Mouse (Mus musculus): ENCODE measurements at regions not wholly inside any gene's neighbourhood (a gene's known extent, or its start where the extent isn't known, plus 50 kb on each side); places are given as distances from the start of the nearest gene placed in this dataset.
A peak's percentile ranks its signal among the peaks of the same experiment; 100 is the strongest.

- Histone ChIP-seq H3K36me3 (replicated peaks; ENCODE audit: insufficient read depth, low read length) (no peaks in the 10 kb centered on the region), H3K9ac (replicated peaks) (no peak overlapping the region), H3K27me3 (ENCODE audit: insufficient read depth, low read length) (no peaks in the 10 kb centered on the region), H3K27ac (ENCODE audit: low read depth) (no peak overlapping the region), H3K4me3 (ENCODE audit: low read depth, low read length) (no peak overlapping the region), H3K9me3 (ENCODE audit: low read length) (no peaks in the 10 kb centered on the region), H3K4me2 (ENCODE audit: low read depth, low read length) (no peak overlapping the region), H3K4me1 (ENCODE audit: insufficient read depth) (no peaks in the 10 kb centered on the region)
- TF ChIP-seq CTCF (IDR thresholded peaks at IDR 0.05; ENCODE audit: low read depth) (no peak), EP300 (IDR thresholded peaks at IDR 0.05; ENCODE audit: low read depth) (no peak)
- ATAC-seq (no peak), DNase-seq (no peak)
- WGBS (ENCODE audit: insufficient replicate concordance): 63% methylated on average over 8 of the region's 8 CpGs
Observed at GRCm38 (mm10) chr6:98746976-98747375, 404.4 kb upstream of the Gm765 start.

- no peak overlapping the region for H3K4me3 ChIP-seq (ENCODE audit: low read depth, low read length)
- TF ChIP-seq CTCF (IDR thresholded peaks at IDR 0.05; ENCODE audit: low read depth) (no peak), EP300 (IDR thresholded peaks at IDR 0.05; ENCODE audit: low read depth) (no peak)
- H3K4me2 ChIP-seq (ENCODE audit: low read depth, low read length): no peak overlapping the region
- WGBS (ENCODE audit: insufficient replicate concordance): 78% methylated on average over 2 of the region's 2 CpGs
- no peak overlapping the region for H3K27ac ChIP-seq (ENCODE audit: low read depth)
- ATAC-seq (no peak), DNase-seq (no peak)
- H3K36me3 ChIP-seq (replicated peaks; ENCODE audit: insufficient read depth, low read length): no peaks in the 10 kb centered on the region
- no peak overlapping the region for H3K9ac ChIP-seq (replicated peaks)
- no peaks in the 10 kb centered on the region for H3K9me3 ChIP-seq (ENCODE audit: low read length)
- H3K27me3 ChIP-seq (ENCODE audit: insufficient read depth, low read length): no peaks in the 10 kb centered on the region
- H3K4me1 ChIP-seq (ENCODE audit: insufficient read depth): no peaks in the 10 kb centered on the region
Observed at GRCm38 (mm10) chr6:98740447-98740846, 397.9 kb upstream of the Gm765 start.

- H3K4me3 ChIP-seq (ENCODE audit: low read depth, low read length): no peak overlapping the region
- no peak overlapping the region for H3K4me2 ChIP-seq (ENCODE audit: low read depth, low read length)
- no peaks in the 10 kb centered on the region for H3K27me3 ChIP-seq (ENCODE audit: insufficient read depth, low read length)
- ATAC-seq (no peak), DNase-seq (no peak)
- no peaks in the 10 kb centered on the region for H3K4me1 ChIP-seq (ENCODE audit: insufficient read depth)
- no peak overlapping the region for H3K27ac ChIP-seq (ENCODE audit: low read depth)
- H3K9me3 ChIP-seq (ENCODE audit: low read length): no peaks in the 10 kb centered on the region
- TF ChIP-seq CTCF (IDR thresholded peaks at IDR 0.05; ENCODE audit: low read depth) (no peak), EP300 (IDR thresholded peaks at IDR 0.05; ENCODE audit: low read depth) (no peak)
- no peaks in the 10 kb centered on the region for H3K36me3 ChIP-seq (replicated peaks; ENCODE audit: insufficient read depth, low read length)
- H3K9ac ChIP-seq (replicated peaks): no peak overlapping the region
Observed at GRCm38 (mm10) chr6:98731010-98731530, 388.5 kb upstream of the Gm765 start.

- no peaks in the 10 kb centered on the region for H3K36me3 ChIP-seq (replicated peaks; ENCODE audit: insufficient read depth, low read length)
- H3K4me3 ChIP-seq (ENCODE audit: low read depth, low read length): no peak overlapping the region
- no peaks in the 10 kb centered on the region for H3K9me3 ChIP-seq (ENCODE audit: low read length)
- no peak overlapping the region for H3K4me2 ChIP-seq (ENCODE audit: low read depth, low read length)
- DNase-seq: no peak
- no peak overlapping the region for H3K27ac ChIP-seq (ENCODE audit: low read depth)
- no peaks in the 10 kb centered on the region for H3K27me3 ChIP-seq (ENCODE audit: insufficient read depth, low read length)
- no peaks in the 10 kb centered on the region for H3K4me1 ChIP-seq (ENCODE audit: insufficient read depth)
- 44% methylated on average over 5 of the region's 5 CpGs for WGBS (ENCODE audit: insufficient replicate concordance)
- ATAC-seq: no peak
- H3K9ac ChIP-seq (replicated peaks): no peak overlapping the region
- TF ChIP-seq CTCF (IDR thresholded peaks at IDR 0.05; ENCODE audit: low read depth) (no peak), EP300 (IDR thresholded peaks at IDR 0.05; ENCODE audit: low read depth) (no peak)
Observed at GRCm38 (mm10) chr6:98726605-98727144, 384.1 kb upstream of the Gm765 start.

GRCm38 (mm10) chr6:98704887-98705622 is 362.5 kb upstream of the Gm765 start:
- H3K27me3 ChIP-seq (ENCODE audit: insufficient read depth, low read length): no peaks in the 10 kb centered on the region
- 38% methylated on average over 14 of the region's 14 CpGs for WGBS (ENCODE audit: insufficient replicate concordance)
- peak overlapping the region; percentile 9 for H3K27ac ChIP-seq (ENCODE audit: low read depth)
- H3K4me1 ChIP-seq (ENCODE audit: insufficient read depth): peaks cover 5% of the 10 kb centered on the region
- H3K4me2 ChIP-seq (ENCODE audit: low read depth, low read length): peak overlapping the region; percentile 2
- no peak overlapping the region for H3K4me3 ChIP-seq (ENCODE audit: low read depth, low read length)
- DNase-seq (peak; percentile 18), ATAC-seq (peak; percentile 87)
- H3K9me3 ChIP-seq (ENCODE audit: low read length): no peaks in the 10 kb centered on the region
- H3K36me3 ChIP-seq (replicated peaks; ENCODE audit: insufficient read depth, low read length): no peaks in the 10 kb centered on the region
- H3K9ac ChIP-seq (replicated peaks): no peak overlapping the region
- TF ChIP-seq EP300 (IDR thresholded peaks at IDR 0.05; ENCODE audit: low read depth) (no peak), CTCF (IDR thresholded peaks at IDR 0.05; ENCODE audit: low read depth) (no peak)

GRCm38 (mm10) chr6:98697571-98697970 is 355.0 kb upstream of the Gm765 start:
- 76% methylated on average over 7 of the region's 7 CpGs for WGBS (ENCODE audit: insufficient replicate concordance)
- no peak overlapping the region for H3K4me3 ChIP-seq (ENCODE audit: low read depth, low read length)

More at GRCm38 (mm10) chr6:98697571-98697970, 355.0 kb upstream of the Gm765 start:
- Histone ChIP-seq H3K9me3 (ENCODE audit: low read length) (no peaks in the 10 kb centered on the region), H3K4me2 (ENCODE audit: low read depth, low read length) (no peak overlapping the region), H3K9ac (replicated peaks) (no peak overlapping the region), H3K4me1 (ENCODE audit: insufficient read depth) (no peaks in the 10 kb centered on the region), H3K36me3 (replicated peaks; ENCODE audit: insufficient read depth, low read length) (no peaks in the 10 kb centered on the region), H3K27ac (ENCODE audit: low read depth) (no peak overlapping the region), H3K27me3 (ENCODE audit: insufficient read depth, low read length) (no peaks in the 10 kb centered on the region)
- TF ChIP-seq EP300 (IDR thresholded peaks at IDR 0.05; ENCODE audit: low read depth): no peak
- no peak for TF ChIP-seq CTCF (IDR thresholded peaks at IDR 0.05; ENCODE audit: low read depth)
- DNase-seq (no peak), ATAC-seq (no peak)

Data from liver, postnatal 0 days (tissue).